Mouse (Mus musculus) stomach, adult 2 months (tissue): ENCODE results near the gene Tex45. TPM values are rescaled to one million over a fixed set of nuclear protein-coding genes. Genes with fewer than 3 reads are reported as not detected.

Source experiments
- polyA plus RNA-seq: library from polyadenylated mRNA; depleted of rRNA; stranded (reverse); fragments of >200 nt; gene quantifications from 2 replicates; pipeline ENCODE4 v1.2.3, GENCODE M21; 2012; rRNA removed

The Tex45 gene
- polyA plus RNA-seq = 0.04 and 0.67 TPM in 2 replicates

DNA sequence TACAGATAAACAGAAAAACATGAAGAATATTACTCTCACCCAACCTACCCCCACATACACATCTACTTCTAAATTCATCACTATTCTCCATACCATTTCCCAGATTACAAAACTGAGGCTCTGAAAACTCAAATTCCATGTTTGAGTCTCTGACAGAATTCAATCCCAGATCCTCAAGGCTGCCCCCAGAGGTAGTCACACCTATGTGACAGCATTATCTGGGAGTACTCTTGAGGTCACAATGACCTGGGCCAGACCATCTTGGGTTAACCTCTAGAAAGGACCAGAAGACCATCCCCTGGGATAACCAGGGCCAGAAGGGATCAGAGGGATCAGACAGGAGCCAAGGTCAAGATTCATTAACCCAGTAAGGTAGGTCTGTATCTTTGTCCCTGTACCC, at the start of gene Tex45:
Tex45 (plus strand) TSS at position 301 of the 400 bp plus-strand sequence.

DNA sequence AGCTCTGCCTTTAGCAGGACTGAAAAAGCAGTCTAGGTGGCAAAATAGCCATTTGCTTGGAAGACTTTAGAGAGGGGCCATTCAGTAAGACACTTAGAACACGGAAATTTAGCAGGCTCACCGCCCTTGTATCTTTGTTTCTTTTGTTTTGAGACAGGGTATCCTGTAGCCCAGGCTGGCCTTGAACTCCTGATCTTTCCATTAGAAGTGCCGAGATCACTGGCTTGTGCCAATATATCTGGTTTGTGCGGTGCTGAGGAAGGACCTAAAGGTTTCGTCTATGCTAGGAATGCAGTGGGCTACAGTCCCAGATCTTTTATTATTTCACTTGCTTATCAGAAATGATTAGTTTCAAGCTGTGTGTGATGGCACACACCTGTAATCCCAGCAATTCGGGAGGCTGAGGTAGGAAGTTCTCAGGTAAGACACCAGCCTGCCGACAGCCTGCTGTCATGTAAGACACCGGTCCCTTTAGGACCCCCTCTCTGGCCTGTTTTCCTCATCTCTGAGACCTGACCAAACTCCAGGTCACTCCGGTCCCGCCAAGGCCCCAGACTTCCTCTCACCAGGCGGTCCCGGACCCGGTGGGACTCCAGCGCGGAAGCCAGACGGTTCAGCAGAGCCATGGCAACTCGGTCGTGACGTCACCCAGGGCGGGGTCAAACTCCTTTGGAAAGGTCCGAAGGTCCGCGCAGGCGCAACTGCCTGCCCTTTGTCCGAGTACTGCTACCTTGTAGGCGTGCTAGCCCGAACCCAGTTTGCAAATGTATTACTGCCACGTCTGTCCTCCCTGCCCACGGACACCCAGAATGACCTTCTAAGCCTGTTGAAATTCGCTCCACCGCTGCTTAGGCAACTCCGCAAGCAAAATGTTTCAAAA, 3.4 kb upstream of the Tex45 start, which contains the start of gene Pex11g:
Pex11g (minus strand) TSS at position 675 of the 880 bp plus-strand sequence.

DNA sequence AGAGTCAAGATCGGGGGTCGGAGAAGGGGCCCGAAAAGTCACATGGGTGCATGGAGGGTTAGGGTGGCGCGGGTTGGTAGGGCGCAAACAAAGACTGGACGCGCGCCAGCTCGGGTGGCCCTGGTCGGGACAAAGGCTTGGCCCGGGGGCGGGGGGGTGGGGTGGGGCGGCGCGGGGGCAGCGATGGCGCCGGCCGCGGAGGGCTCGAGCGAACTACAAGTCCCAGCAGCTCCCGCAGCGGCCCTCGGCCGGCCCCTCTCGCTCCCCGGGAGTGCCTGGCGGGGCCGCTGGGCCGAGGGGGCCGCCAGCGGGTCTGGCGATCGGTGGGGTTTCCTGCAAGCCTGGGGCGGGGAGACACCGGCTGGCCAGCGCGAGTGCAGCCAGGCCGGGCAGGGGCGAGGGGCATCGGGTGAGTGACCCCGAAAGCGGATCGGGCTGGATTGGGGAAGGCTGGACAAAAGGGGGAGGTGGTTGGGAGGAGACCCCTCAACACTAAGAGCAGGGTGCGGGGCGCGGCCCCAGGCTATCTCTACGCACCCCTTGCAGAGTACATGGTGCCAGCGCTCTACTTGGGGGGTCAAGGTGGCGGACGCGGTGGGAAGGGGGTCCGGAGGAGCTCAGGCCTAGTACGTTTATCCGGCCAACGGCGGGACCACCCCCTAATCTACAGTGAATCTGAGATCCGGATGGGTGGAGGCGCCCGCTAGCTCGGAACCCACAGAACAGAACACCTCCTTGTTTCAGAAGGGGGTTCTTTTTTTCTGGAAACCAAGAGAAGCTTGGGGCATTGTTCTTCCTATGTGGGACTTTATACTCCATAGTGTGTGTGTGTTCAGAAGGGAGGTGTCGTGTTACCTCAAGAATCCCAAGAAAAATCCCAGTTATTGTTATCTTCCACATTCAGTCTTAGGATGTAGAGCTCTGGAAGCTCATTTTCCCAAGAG, 22.5 kb downstream of the Tex45 start, which contains the start of gene Zfp358:
Zfp358 (plus strand) TSS at position 238 of the 944 bp plus-strand sequence.

DNA sequence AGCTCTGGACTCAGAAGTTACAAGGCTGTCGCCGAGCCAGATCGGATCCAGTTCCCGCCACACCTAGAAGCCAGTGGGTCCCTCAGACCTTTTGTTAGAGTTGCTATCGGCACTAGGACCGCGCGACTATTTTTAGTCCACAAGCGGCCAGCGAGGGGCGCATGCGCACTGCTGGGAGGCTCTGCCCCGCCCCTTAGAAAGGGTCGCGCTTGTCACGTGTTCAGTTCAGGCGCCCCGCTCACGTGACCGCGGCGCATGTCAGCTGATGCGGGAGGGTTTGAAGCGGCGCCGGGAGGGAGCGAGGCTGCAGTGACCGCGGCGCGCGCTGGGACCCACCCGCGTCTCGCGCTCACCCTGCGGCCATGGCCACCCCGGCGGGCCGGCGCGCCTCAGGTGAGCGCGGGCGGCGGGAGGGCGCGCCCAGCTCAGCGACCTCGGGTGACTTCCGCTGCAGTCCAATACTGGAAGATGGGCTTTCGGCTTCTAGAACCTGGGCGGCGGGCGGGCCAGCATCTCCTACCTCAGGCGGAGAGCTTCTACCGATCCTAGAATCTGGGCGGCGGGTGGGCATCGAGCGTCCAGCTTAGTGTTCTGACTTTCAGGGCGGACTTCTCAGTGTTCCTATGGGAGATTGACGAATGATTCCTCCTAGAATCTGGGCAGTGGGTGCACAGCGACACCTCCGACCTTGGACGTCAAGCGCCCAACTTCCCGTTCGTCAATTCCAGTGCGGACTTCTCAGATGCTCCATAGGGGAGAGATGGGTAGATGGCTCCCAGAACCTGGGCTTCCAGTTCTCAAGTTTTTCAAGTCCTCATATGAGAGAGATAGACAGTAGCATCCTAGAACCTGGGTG, 29.8 kb downstream of the Tex45 start, which contains the start of gene Mcoln1:
Mcoln1 (plus strand) TSS at position 223 of the 856 bp plus-strand sequence.

DNA sequence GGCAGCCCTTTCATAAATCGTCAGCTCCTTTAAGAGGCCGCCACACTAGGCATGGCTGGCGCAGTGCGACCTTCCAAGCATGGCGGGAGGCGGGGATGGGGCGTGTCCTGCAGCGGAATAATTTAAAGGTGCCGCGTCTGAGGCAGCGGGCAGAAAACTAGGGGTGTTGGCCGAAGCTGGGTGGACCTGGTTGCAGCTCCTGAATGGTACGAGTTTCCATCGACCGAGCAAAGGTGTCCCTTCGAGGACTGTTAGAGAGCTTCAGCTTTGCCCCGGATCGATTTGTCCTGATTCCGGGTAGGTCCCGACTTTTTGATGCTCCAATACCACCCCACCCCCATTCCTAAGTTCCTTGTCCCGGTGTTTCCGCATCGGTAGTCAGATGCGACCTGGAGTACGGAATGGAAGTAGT, 44.6 kb downstream of the Tex45 start, which contains the start of gene Pnpla6:
Pnpla6 (plus strand) TSS at position 125 of the 412 bp plus-strand sequence.

Other genes with a start within 250 kb of the Tex45 start
- 2.9 and 6.4 TPM in 2 replicates for gene Insr, start 191.2 kb upstream of the Tex45 start, polyA plus RNA-seq
- 0.08 and 0.29 TPM in 2 replicates for gene A430078G23Rik, start 117.4 kb upstream of the Tex45 start, polyA plus RNA-seq
- 18.9 and 21.2 TPM in 2 replicates for gene Arhgef18, start 77.9 kb upstream of the Tex45 start, polyA plus RNA-seq
- 7.2 and 10.4 TPM in 2 replicates for gene Pex11g, start 3.2 kb upstream of the Tex45 start, polyA plus RNA-seq
- 25.1 and 33.9 TPM in 2 replicates for gene Zfp358, start 22.3 kb downstream of the Tex45 start, polyA plus RNA-seq
- 245 and 262 TPM in 2 replicates for gene Mcoln1, start 29.6 kb downstream of the Tex45 start, polyA plus RNA-seq
- 24.4 and 27.9 TPM in 2 replicates for gene Pnpla6, start 44.5 kb downstream of the Tex45 start, polyA plus RNA-seq
- 0.10 TPM in 1 of 2 replicates, not detected in the other for gene C330021F23Rik, start 97.1 kb downstream of the Tex45 start, polyA plus RNA-seq
- gene Camsap3, start 116.4 kb downstream of the Tex45 start, polyA plus RNA-seq = 68.5 and 86.0 TPM in 2 replicates
- 19.5 and 20.3 TPM in 2 replicates for gene Xab2, start 150.5 kb downstream of the Tex45 start, polyA plus RNA-seq
- 2.4 and 3.1 TPM in 2 replicates for gene Pet100, start 150.7 kb downstream of the Tex45 start, polyA plus RNA-seq
- not detected in 2 replicates for gene Pcp2, start 154.7 kb downstream of the Tex45 start, polyA plus RNA-seq
- gene Stxbp2, start 160.1 kb downstream of the Tex45 start, polyA plus RNA-seq = 140 and 167 TPM in 2 replicates
- 0.47 and 2.3 TPM in 2 replicates for gene Retn, start 184.9 kb downstream of the Tex45 start, polyA plus RNA-seq
- gene Mcemp1, start 194.9 kb downstream of the Tex45 start, polyA plus RNA-seq = not detected in 2 replicates
- 0.49 and 1.4 TPM in 2 replicates for gene Fcor, start 201.5 kb downstream of the Tex45 start, polyA plus RNA-seq
- 14.4 and 24.6 TPM in 2 replicates for gene Trappc5, start 205.4 kb downstream of the Tex45 start, polyA plus RNA-seq
- gene Fcer2a, start 223.3 kb downstream of the Tex45 start, polyA plus RNA-seq = 0.03 and 0.15 TPM in 2 replicates
- 0.08 TPM in 1 of 2 replicates, not detected in the other for gene Clec4g, start 249.8 kb downstream of the Tex45 start, polyA plus RNA-seq